Mouse (Mus musculus): ENCODE measurements around the gene Dynlrb1.

- TF ChIP-seq CTCF (IDR thresholded peaks at IDR 0.05; ENCODE audit: extremely low read depth, insufficient read depth, insufficient read length, insufficient replicate concordance) (no peak), POLR2A (IDR thresholded peaks at IDR 0.05; ENCODE audit: low read depth, low read length) (no peak)
Observed at GRCm38 (mm10) chr2:155299563-155299962, 63.2 kb downstream of the Dynlrb1 start.
